Mouse (Mus musculus): ENCODE results near the gene Lrrc26. TPM values are rescaled to one million over a fixed set of nuclear protein-coding genes. Genes with fewer than 3 reads are reported as not detected.

The Lrrc26 gene
- polyA plus RNA-seq (2012; rRNA removed) = 2.7 and 3.0 TPM in 2 replicates

- Histone ChIP-seq H3K4me1 (ENCODE audit: control insufficient read depth, insufficient read depth, low read length) (peaks cover 8% of the 10 kb centered on the region), H3K27me3 (replicated peaks; ENCODE audit: control insufficient read depth, insufficient read depth, low read length) (no peaks in the 10 kb centered on the region; the same call in 1 of the 2 replicates), H3K4me3 (ENCODE audit: insufficient read depth, low read depth, low read length) (peak within 1 kb of the TSS; percentile 5; the same call in 1 of the 2 replicates), H3K27ac (ENCODE audit: insufficient read depth, low read depth, low read length) (no peak within 1 kb of the TSS), H3K36me3 (ENCODE audit: control insufficient read depth, insufficient read depth, low read length) (no peaks in the 10 kb centered on the region)
- TF ChIP-seq POLR2A (IDR thresholded peaks at IDR 0.05; ENCODE audit: low read depth, low read length) = no peak
- no peak for TF ChIP-seq CTCF (conservative IDR thresholded peaks at IDR 0.05; ENCODE audit: insufficient read depth, insufficient read length, low read depth, low read length)
- WGBS = 5% methylated on average over 11 of the region's 11 CpGs
- peak; percentile 91 for DNase-seq
Observed at GRCm38 (mm10) chr2:25289651-25290050, at the start of gene Lrrc26. TSS of gene Lrrc26 (plus strand) at chr2:25289915.

GRCm38 (mm10) chr2:25240310-25240709, 49.4 kb upstream of the Lrrc26 start:
- no peak for DNase-seq
- Histone ChIP-seq H3K4me3 (ENCODE audit: insufficient read depth, low read depth, low read length) (peak overlapping the region; percentile 43; the same call in 1 of the 2 replicates), H3K27me3 (replicated peaks; ENCODE audit: control insufficient read depth, insufficient read depth, low read length) (no peaks in the 10 kb centered on the region), H3K27ac (ENCODE audit: insufficient read depth, low read depth, low read length) (peak overlapping the region; percentile 61; the same call in 1 of the 2 replicates), H3K4me1 (ENCODE audit: control insufficient read depth, insufficient read depth, low read length) (peaks cover 22% of the 10 kb centered on the region), H3K36me3 (ENCODE audit: control insufficient read depth, insufficient read depth, low read length) (no peaks in the 10 kb centered on the region)
- WGBS = 60% methylated on average over 8 of the region's 8 CpGs
- TF ChIP-seq POLR2A (IDR thresholded peaks at IDR 0.05; ENCODE audit: low read depth, low read length) = no peak
- no peak for TF ChIP-seq CTCF (conservative IDR thresholded peaks at IDR 0.05; ENCODE audit: insufficient read depth, insufficient read length, low read depth, low read length)

- Histone ChIP-seq H3K4me1 (ENCODE audit: control insufficient read depth, insufficient read depth, low read length) (peaks cover 17% of the 10 kb centered on the region), H3K4me3 (ENCODE audit: insufficient read depth, low read depth, low read length) (peak overlapping the region; percentile 43), H3K27ac (ENCODE audit: insufficient read depth, low read depth, low read length) (peak overlapping the region; percentile 61; the same call in 1 of the 2 replicates), H3K27me3 (replicated peaks; ENCODE audit: control insufficient read depth, insufficient read depth, low read length) (no peaks in the 10 kb centered on the region), H3K36me3 (ENCODE audit: control insufficient read depth, insufficient read depth, low read length) (no peaks in the 10 kb centered on the region)
- DNase-seq = peak; percentile 92
- TF ChIP-seq POLR2A (IDR thresholded peaks at IDR 0.05; ENCODE audit: low read depth, low read length) = no peak
- TF ChIP-seq CTCF (conservative IDR thresholded peaks at IDR 0.05; ENCODE audit: insufficient read depth, insufficient read length, low read depth, low read length) = no peak
- WGBS = 2% methylated on average over 29 of the region's 29 CpGs
Observed at GRCm38 (mm10) chr2:25240723-25241437, 48.8 kb upstream of the Lrrc26 start.

- Histone ChIP-seq H3K36me3 (ENCODE audit: control insufficient read depth, insufficient read depth, low read length) (no peaks in the 10 kb centered on the region), H3K27ac (ENCODE audit: insufficient read depth, low read depth, low read length) (no peak overlapping the region; the same call in 1 of the 2 replicates), H3K27me3 (replicated peaks; ENCODE audit: control insufficient read depth, insufficient read depth, low read length) (no peaks in the 10 kb centered on the region), H3K4me1 (ENCODE audit: control insufficient read depth, insufficient read depth, low read length) (peaks cover 14% of the 10 kb centered on the region; the same call in 1 of the 2 replicates), H3K4me3 (ENCODE audit: insufficient read depth, low read depth, low read length) (no peak overlapping the region; the same call in 1 of the 2 replicates)
- WGBS = 10% methylated on average over 6 of the region's 6 CpGs
- no peak for DNase-seq
- TF ChIP-seq CTCF (conservative IDR thresholded peaks at IDR 0.05; ENCODE audit: insufficient read depth, insufficient read length, low read depth, low read length) (no peak), POLR2A (IDR thresholded peaks at IDR 0.05; ENCODE audit: low read depth, low read length) (no peak)
Observed at GRCm38 (mm10) chr2:25241438-25241775, 48.3 kb upstream of the Lrrc26 start.

- no peaks in the 10 kb centered on the region for H3K27me3 ChIP-seq (replicated peaks; ENCODE audit: control insufficient read depth, insufficient read depth, low read length)
- H3K4me1 ChIP-seq (ENCODE audit: control insufficient read depth, insufficient read depth, low read length) = peaks cover 14% of the 10 kb centered on the region; the same call in 1 of the 2 replicates
- under 1% methylated on average over 41 of the region's 59 CpGs for WGBS
- peak within 1 kb of the TSS; percentile 32; the same call in 1 of the 2 replicates for H3K27ac ChIP-seq (ENCODE audit: insufficient read depth, low read depth, low read length)
- H3K4me3 ChIP-seq (ENCODE audit: insufficient read depth, low read depth, low read length) = peak within 1 kb of the TSS; percentile 59
- H3K36me3 ChIP-seq (ENCODE audit: control insufficient read depth, insufficient read depth, low read length) = no peaks in the 10 kb centered on the region
- no peak for DNase-seq
- no peak for TF ChIP-seq POLR2A (IDR thresholded peaks at IDR 0.05; ENCODE audit: low read depth, low read length)
Observed at GRCm38 (mm10) chr2:25242101-25242506, 47.6 kb upstream of the Lrrc26 start, which contains the start of the genes Rnf208 and Cysrt1. TSS of gene Rnf208 (plus strand) at chr2:25242255. TSS of gene Cysrt1 (minus strand) at chr2:25242452.

- no peak for DNase-seq
- Histone ChIP-seq H3K27me3 (replicated peaks; ENCODE audit: control insufficient read depth, insufficient read depth, low read length) (no peaks in the 10 kb centered on the region), H3K27ac (ENCODE audit: insufficient read depth, low read depth, low read length) (no peak overlapping the region), H3K4me3 (ENCODE audit: insufficient read depth, low read depth, low read length) (no peak overlapping the region), H3K36me3 (ENCODE audit: control insufficient read depth, insufficient read depth, low read length) (no peaks in the 10 kb centered on the region), H3K4me1 (ENCODE audit: control insufficient read depth, insufficient read depth, low read length) (peaks cover 10% of the 10 kb centered on the region; the same call in 1 of the 2 replicates)
- TF ChIP-seq POLR2A (IDR thresholded peaks at IDR 0.05; ENCODE audit: low read depth, low read length) (no peak), CTCF (conservative IDR thresholded peaks at IDR 0.05; ENCODE audit: insufficient read depth, insufficient read length, low read depth, low read length) (no peak)
- WGBS = 82% methylated on average over 8 of the region's 8 CpGs
Observed at GRCm38 (mm10) chr2:25243342-25243741, 46.4 kb upstream of the Lrrc26 start.

- H3K27me3 ChIP-seq (replicated peaks; ENCODE audit: control insufficient read depth, insufficient read depth, low read length) = no peaks in the 10 kb centered on the region
- no peaks in the 10 kb centered on the region for H3K36me3 ChIP-seq (ENCODE audit: control insufficient read depth, insufficient read depth, low read length)
- peak; percentile 59 for DNase-seq
- TF ChIP-seq CTCF (conservative IDR thresholded peaks at IDR 0.05; ENCODE audit: insufficient read depth, insufficient read length, low read depth, low read length) = no peak
- TF ChIP-seq POLR2A (IDR thresholded peaks at IDR 0.05; ENCODE audit: low read depth, low read length) = no peak
- WGBS = 86% methylated on average over 4 of the region's 4 CpGs
- H3K4me3 ChIP-seq (ENCODE audit: insufficient read depth, low read depth, low read length) = no peak overlapping the region
- no peak overlapping the region for H3K27ac ChIP-seq (ENCODE audit: insufficient read depth, low read depth, low read length)
- H3K4me1 ChIP-seq (ENCODE audit: control insufficient read depth, insufficient read depth, low read length) = peaks cover 10% of the 10 kb centered on the region; the same call in 1 of the 2 replicates
Observed at GRCm38 (mm10) chr2:25244144-25244543, 45.6 kb upstream of the Lrrc26 start.

Measured in kidney, adult 2 months (tissue).